Mouse (Mus musculus) granulocyte monocyte progenitor cell, adult 5-6 weeks (primary cell): ENCODE measurements around the gene Il16. TPM values are rescaled to one million over a fixed set of nuclear protein-coding genes. Genes with fewer than 3 reads are reported as not detected.

Experiments used
- ATAC-seq: replicated peaks from 2 replicates; pipeline ENCODE4 v1.8.0; 2016; ENCODE audit warnings: mild to moderate bottlenecking, moderate TSS enrichment, inconsistent platforms; ENCODE audit not compliant: poor library complexity, severe bottlenecking
- total RNA-seq, 2 experiments: library from RNA; stranded (forward) in 1 of 2; stranded (reverse) in 1 of 2; fragments of 200-712, 200-1000 nt in 1 of 2; fragments of >200 nt in 1 of 2; fragmentation: Nextera tagmentation in 1 of 2; gene quantifications; 2 replicates each; pipeline ENCODE4 v1.2.3; 2014 to 2017

Il16 gene
- 43.0 and 52.2 TPM in 2 replicates for total RNA-seq (2014; fragmentation: Nextera tagmentation)
- total RNA-seq (2017): 66.4 and 71.5 TPM in 2 replicates

GRCm38 (mm10) chr7:83745413-83746106 lies at the start of gene Il16:
Gene Il16, minus strand, starts transcription at chr7:83745726.
- ATAC-seq: no peak

GRCm38 (mm10) chr7:83794705-83795104 lies 49.2 kb upstream of the Il16 start, which contains the start of gene Cfap161:
Gene Cfap161, minus strand, starts transcription at chr7:83794880.
- peak; percentile 63 for ATAC-seq

GRCm38 (mm10) chr7:83794006-83794683 lies 48.6 kb upstream of the Il16 start:
- no peak for ATAC-seq

- no peak for ATAC-seq
Observed at GRCm38 (mm10) chr7:83780881-83781280, 35.4 kb upstream of the Il16 start.

- no peak for ATAC-seq
Observed at GRCm38 (mm10) chr7:83780026-83780425, 34.5 kb upstream of the Il16 start.

- no peak for ATAC-seq
Observed at GRCm38 (mm10) chr7:83779028-83779427, 33.5 kb upstream of the Il16 start.

- ATAC-seq: no peak
Observed at GRCm38 (mm10) chr7:83778516-83778915, 33.0 kb upstream of the Il16 start.

- peak; percentile 75 for ATAC-seq
Observed at GRCm38 (mm10) chr7:83774721-83775120, 29.2 kb upstream of the Il16 start.

GRCm38 (mm10) chr7:83763674-83764073 lies 18.1 kb upstream of the Il16 start:
- no peak for ATAC-seq

- no peak for ATAC-seq
Observed at GRCm38 (mm10) chr7:83762336-83762735, 16.8 kb upstream of the Il16 start.

GRCm38 (mm10) chr7:83751055-83751454 lies 5.5 kb upstream of the Il16 start:
- ATAC-seq: no peak

GRCm38 (mm10) chr7:83748405-83748804 lies 2.9 kb upstream of the Il16 start:
- peak; percentile 33; the same call in 1 of the 2 replicates for ATAC-seq

- no peak for ATAC-seq
Observed at GRCm38 (mm10) chr7:83746107-83746687, 671 bp upstream of the Il16 start.

- ATAC-seq: no peak
Observed at GRCm38 (mm10) chr7:83745065-83745412, 487 bp downstream of the Il16 start.

- ATAC-seq: no peak
Observed at GRCm38 (mm10) chr7:83744250-83744649, 1.3 kb downstream of the Il16 start.

GRCm38 (mm10) chr7:83742690-83743089 lies 2.8 kb downstream of the Il16 start:
- ATAC-seq: no peak

- ATAC-seq: no peak
Observed at GRCm38 (mm10) chr7:83742026-83742425, 3.5 kb downstream of the Il16 start.

GRCm38 (mm10) chr7:83739680-83740310 lies 5.7 kb downstream of the Il16 start:
- no peak for ATAC-seq

GRCm38 (mm10) chr7:83738623-83739462 lies 6.7 kb downstream of the Il16 start:
- ATAC-seq: no peak

- no peak for ATAC-seq
Observed at GRCm38 (mm10) chr7:83737914-83738490, 7.5 kb downstream of the Il16 start.
